In genomic region chr14:121924876-121925275, GRCm38 (mm10) we compare ENCODE assay signal across 19 mouse cellular contexts. TPM values are rescaled to one million over a fixed set of nuclear protein-coding genes. Genes with fewer than 3 reads are reported as not detected.
"Had no signal": no experiment of that assay in that cellular context is flagged by ENCODE, and none has a peak within 500 bp of the region (broad histone marks: within the 10 kb centered on the region; RNA-seq: fewer than 3 reads in every experiment).

No protein-coding gene starts in this region.

- H3K27me3 ChIP-seq: limb, embryonic 12.5 days; limb, embryonic 15.5 days; midbrain, embryonic 13.5 days had no signal

- H3K27ac ChIP-seq: limb, embryonic 12.5 days; limb, embryonic 15.5 days; liver, embryonic 14.5 days; macrophage; midbrain, embryonic 13.5 days had no signal

- H3K36me3 ChIP-seq: limb, embryonic 12.5 days; limb, embryonic 15.5 days; midbrain, embryonic 13.5 days had no signal

- H3K9ac ChIP-seq: limb, embryonic 12.5 days; limb, embryonic 15.5 days; liver, embryonic 14.5 days; midbrain, embryonic 13.5 days had no signal

- DNase-seq: kidney, adult 18-20 months; kidney, adult 9 months; kidney, postnatal 14 days; kidney, postnatal 4 days; lung, adult 18-20 months; lung, postnatal 14 days; thymus, postnatal 25 days had no signal

- H3K4me2 ChIP-seq: limb, embryonic 12.5 days; limb, embryonic 15.5 days; midbrain, embryonic 13.5 days had no signal

- ATAC-seq: intestine, embryonic 16.5 days; midbrain, embryonic 13.5 days had no signal

- H3K9me3 ChIP-seq: limb, embryonic 12.5 days; limb, embryonic 15.5 days; midbrain, embryonic 13.5 days had no signal

- H3K4me3 ChIP-seq: limb, embryonic 12.5 days; limb, embryonic 15.5 days; midbrain, embryonic 13.5 days had no signal

RNA-seq across cellular contexts. Expression of gene Gpr18, which starts 9.3 kb away (rescaled TPM):
- total RNA-seq: layer of hippocampus, adult 18-20 months; layer of hippocampus, postnatal 14 days; left cerebral cortex, postnatal 10 days; left cerebral cortex, postnatal 36 days; midbrain, postnatal 0 days had no signal
- polyA plus RNA-seq: kidney, embryonic 16.5 days had no signal
